Mouse (Mus musculus): ENCODE measurements around the gene Nr2f1. TPM values are rescaled to one million over a fixed set of nuclear protein-coding genes. Genes with fewer than 3 reads are reported as not detected.

The Nr2f1 gene
- polyA plus RNA-seq, 2 experiments, result 0.44 to 1.4 TPM

GRCm38 (mm10) chr13:78179312-78180097, 20.1 kb downstream of the Nr2f1 start:
- no peak for DNase-seq (ENCODE audit: low read depth in 3 of 3, low spot score in 3 of 3)
- TF ChIP-seq CTCF (IDR thresholded peaks at IDR 0.05; ENCODE audit: low read depth), result no peak
- TF ChIP-seq EP300 (IDR thresholded peaks at IDR 0.05; ENCODE audit: low read depth), result no peak
- no peaks in the 10 kb centered on the region for H3K36me3 ChIP-seq (replicated peaks; ENCODE audit: control insufficient read depth, insufficient read depth, low read depth)
- 0 out of 4 replicates have a peak overlapping the region, but pooled peaks of 1 of the 2 experiments have one; percentile 6 for H3K4me3 ChIP-seq (ENCODE audit: insufficient read depth in 1 of 2, low read depth in 2 of 2, low read length in 2 of 2)
- H3K9ac ChIP-seq (replicated peaks), result no peak overlapping the region
- H3K4me1 ChIP-seq (replicated peaks; ENCODE audit: control insufficient read depth in 2 of 2, insufficient read depth in 2 of 2, low read length in 1 of 2), result no peaks in the 10 kb centered on the region
- no peak overlapping the region for H3K4me2 ChIP-seq (ENCODE audit: low read depth)
- WGBS (ENCODE audit: insufficient replicate concordance), result 3% methylated on average over 38 of the region's 38 CpGs
- H3K27ac ChIP-seq, result no peak overlapping the region
- no peak for ATAC-seq (ENCODE audit: insufficient read depth)
- H3K9me3 ChIP-seq (ENCODE audit: control insufficient read depth, low read length), result no peaks in the 10 kb centered on the region
- H3K27me3 ChIP-seq (ENCODE audit: control insufficient read depth, insufficient read depth, low read length), result peaks cover 85% of the 10 kb centered on the region

GRCm38 (mm10) chr13:78178771-78179170, 20.8 kb downstream of the Nr2f1 start:
- Histone ChIP-seq H3K4me3 (ENCODE audit: insufficient read depth in 1 of 2, low read depth in 2 of 2, low read length in 2 of 2) (no peak overlapping the region), H3K9me3 (ENCODE audit: control insufficient read depth, low read length) (no peaks in the 10 kb centered on the region), H3K9ac (replicated peaks) (no peak overlapping the region), H3K27ac (no peak overlapping the region), H3K27me3 (ENCODE audit: control insufficient read depth, insufficient read depth, low read length) (peaks cover 81% of the 10 kb centered on the region), H3K36me3 (replicated peaks; ENCODE audit: control insufficient read depth, insufficient read depth, low read depth) (no peaks in the 10 kb centered on the region), H3K4me1 (replicated peaks; ENCODE audit: control insufficient read depth in 2 of 2, insufficient read depth in 2 of 2, low read length in 1 of 2) (no peaks in the 10 kb centered on the region), H3K4me2 (ENCODE audit: low read depth) (no peak overlapping the region)
- no peak for ATAC-seq (ENCODE audit: insufficient read depth)
- DNase-seq (ENCODE audit: low read depth in 3 of 3, low spot score in 3 of 3), result no peak
- TF ChIP-seq CTCF (IDR thresholded peaks at IDR 0.05; ENCODE audit: low read depth) (no peak), EP300 (IDR thresholded peaks at IDR 0.05; ENCODE audit: low read depth) (no peak)
- 7% methylated on average over 5 of the region's 5 CpGs for WGBS (ENCODE audit: insufficient replicate concordance)

DNA sequence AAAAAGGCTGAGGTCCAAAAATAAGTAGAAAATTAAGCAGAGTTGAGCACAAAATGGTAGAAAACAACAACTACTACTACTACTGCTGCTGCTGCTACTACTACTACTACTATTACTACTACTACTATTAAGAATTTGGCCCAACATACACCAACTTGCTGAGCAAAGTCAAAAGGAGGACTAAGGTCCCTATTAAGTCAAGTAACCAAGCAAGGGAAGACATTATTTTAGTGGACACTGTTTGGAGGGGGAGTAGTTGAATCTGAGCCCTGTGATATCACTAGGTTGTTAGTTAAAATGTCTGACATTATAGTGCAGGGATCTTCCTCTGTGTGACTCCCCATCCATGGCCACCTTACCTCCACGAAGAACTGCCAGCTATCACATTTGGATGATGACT, 21.5 kb downstream of the Nr2f1 start:
- no peak for ATAC-seq (ENCODE audit: insufficient read depth)
- TF ChIP-seq EP300 (IDR thresholded peaks at IDR 0.05; ENCODE audit: low read depth), result no peak
- H3K4me2 ChIP-seq (ENCODE audit: low read depth), result no peak overlapping the region
- H3K36me3 ChIP-seq (replicated peaks; ENCODE audit: control insufficient read depth, insufficient read depth, low read depth), result no peaks in the 10 kb centered on the region
- peaks cover 76% of the 10 kb centered on the region for H3K27me3 ChIP-seq (ENCODE audit: control insufficient read depth, insufficient read depth, low read length)
- no peak for DNase-seq (ENCODE audit: low read depth in 3 of 3, low spot score in 3 of 3)
- H3K9ac ChIP-seq (replicated peaks), result no peak overlapping the region
- H3K4me3 ChIP-seq (ENCODE audit: insufficient read depth in 1 of 2, low read depth in 2 of 2, low read length in 2 of 2), result no peak overlapping the region
- H3K9me3 ChIP-seq (ENCODE audit: control insufficient read depth, low read length), result no peaks in the 10 kb centered on the region
- H3K27ac ChIP-seq, result no peak overlapping the region
- no peaks in the 10 kb centered on the region for H3K4me1 ChIP-seq (replicated peaks; ENCODE audit: control insufficient read depth in 2 of 2, insufficient read depth in 2 of 2, low read length in 1 of 2)
- 0% methylated on average over 1 of the region's 1 CpGs for WGBS (ENCODE audit: insufficient replicate concordance)

GRCm38 (mm10) chr13:78177381-78177950, 22.1 kb downstream of the Nr2f1 start:
- Histone ChIP-seq H3K27me3 (ENCODE audit: control insufficient read depth, insufficient read depth, low read length) (peaks cover 76% of the 10 kb centered on the region), H3K9me3 (ENCODE audit: control insufficient read depth, low read length) (no peaks in the 10 kb centered on the region), H3K9ac (replicated peaks) (no peak overlapping the region), H3K4me2 (ENCODE audit: low read depth) (no peak overlapping the region), H3K27ac (no peak overlapping the region), H3K36me3 (replicated peaks; ENCODE audit: control insufficient read depth, insufficient read depth, low read depth) (no peaks in the 10 kb centered on the region), H3K4me1 (replicated peaks; ENCODE audit: control insufficient read depth in 2 of 2, insufficient read depth in 2 of 2, low read length in 1 of 2) (no peaks in the 10 kb centered on the region), H3K4me3 (ENCODE audit: insufficient read depth in 1 of 2, low read depth in 2 of 2, low read length in 2 of 2) (no peak overlapping the region)
- ATAC-seq (ENCODE audit: insufficient read depth), result no peak
- TF ChIP-seq CTCF (IDR thresholded peaks at IDR 0.05; ENCODE audit: low read depth) (no peak), EP300 (IDR thresholded peaks at IDR 0.05; ENCODE audit: low read depth) (no peak)
- WGBS (ENCODE audit: insufficient replicate concordance), result 6% methylated on average over 5 of the region's 5 CpGs
- DNase-seq (ENCODE audit: low read depth in 3 of 3, low spot score in 3 of 3), result no peak

- Histone ChIP-seq H3K27me3 (ENCODE audit: control insufficient read depth, insufficient read depth, low read length) (peaks cover 73% of the 10 kb centered on the region), H3K4me2 (ENCODE audit: low read depth) (no peak overlapping the region), H3K27ac (no peak overlapping the region), H3K4me1 (replicated peaks; ENCODE audit: control insufficient read depth in 2 of 2, insufficient read depth in 2 of 2, low read length in 1 of 2) (no peaks in the 10 kb centered on the region), H3K9ac (replicated peaks) (no peak overlapping the region), H3K36me3 (replicated peaks; ENCODE audit: control insufficient read depth, insufficient read depth, low read depth) (no peaks in the 10 kb centered on the region), H3K4me3 (ENCODE audit: insufficient read depth in 1 of 2, low read depth in 2 of 2, low read length in 2 of 2) (no peak overlapping the region), H3K9me3 (ENCODE audit: control insufficient read depth, low read length) (no peaks in the 10 kb centered on the region)
- no peak for DNase-seq (ENCODE audit: low read depth in 3 of 3, low spot score in 3 of 3)
- no peak for ATAC-seq (ENCODE audit: insufficient read depth)
- TF ChIP-seq EP300 (IDR thresholded peaks at IDR 0.05; ENCODE audit: low read depth), result no peak
- TF ChIP-seq CTCF (IDR thresholded peaks at IDR 0.05; ENCODE audit: low read depth), result no peak; the same call in 1 of the 2 replicates
- 2% methylated on average over 8 of the region's 8 CpGs for WGBS (ENCODE audit: insufficient replicate concordance)
Observed at GRCm38 (mm10) chr13:78175821-78176380, 23.7 kb downstream of the Nr2f1 start.
